Mouse (Mus musculus): Measurements from ENCODE around the gene Osbp2. TPM values are rescaled to one million over a fixed set of nuclear protein-coding genes. Genes with fewer than 3 reads are reported as not detected.

The Osbp2 gene
- polyA plus RNA-seq, 1 experiment from 2014 or later = 0.20 TPM

DNA sequence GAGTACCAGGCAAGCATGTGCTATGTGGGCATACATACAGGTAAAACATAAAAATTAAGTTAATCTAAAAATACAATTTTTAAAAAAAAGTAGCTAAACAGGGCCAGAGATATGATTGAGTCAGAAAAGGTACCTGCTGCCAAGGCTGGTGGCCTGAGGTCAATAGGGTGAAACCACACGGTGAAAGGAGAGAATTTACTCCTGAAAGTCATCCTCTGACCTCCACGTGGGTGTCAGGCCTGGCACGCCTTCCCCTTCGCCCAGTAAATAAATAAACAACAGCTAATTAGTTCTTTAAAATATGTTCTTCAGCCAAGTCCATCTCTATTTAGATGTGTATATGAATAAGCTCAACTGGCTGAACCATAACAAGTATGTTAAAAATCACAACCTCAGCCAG lies 3.3 kb downstream of the Osbp2 start:
- H3K27ac ChIP-seq = no peak overlapping the region
- H3K9ac ChIP-seq = no peak overlapping the region
- H3K27me3 ChIP-seq = peaks cover 19% of the 10 kb centered on the region
- 47% methylated on average over 4 of the region's 4 CpGs for WGBS
- no peak overlapping the region for H3K4me2 ChIP-seq
- H3K4me3 ChIP-seq = no peak overlapping the region
- no peaks in the 10 kb centered on the region for H3K9me3 ChIP-seq
- ATAC-seq (ENCODE audit: borderline replicate concordance, extremely low read depth, low FRiP score, low TSS enrichment) = no peak
- H3K36me3 ChIP-seq = no peaks in the 10 kb centered on the region
- peaks cover 13% of the 10 kb centered on the region for H3K4me1 ChIP-seq

- no peaks in the 10 kb centered on the region for H3K9me3 ChIP-seq
- H3K9ac ChIP-seq = no peak overlapping the region
- no peaks in the 10 kb centered on the region for H3K36me3 ChIP-seq
- no peak for ATAC-seq (ENCODE audit: borderline replicate concordance, extremely low read depth, low FRiP score, low TSS enrichment)
- H3K4me1 ChIP-seq = peaks cover 13% of the 10 kb centered on the region
- WGBS = 89% methylated on average over 4 of the region's 4 CpGs
- H3K4me2 ChIP-seq = no peak overlapping the region
- no peak overlapping the region for H3K4me3 ChIP-seq
- no peak overlapping the region for H3K27ac ChIP-seq
- peaks cover 17% of the 10 kb centered on the region for H3K27me3 ChIP-seq
Measured at GRCm38 (mm10) chr11:3859778-3860177, 3.9 kb downstream of the Osbp2 start.

GRCm38 (mm10) chr11:3857902-3858301 lies 5.8 kb downstream of the Osbp2 start:
- Histone ChIP-seq H3K27ac (no peak overlapping the region), H3K36me3 (no peaks in the 10 kb centered on the region), H3K27me3 (peaks cover 8% of the 10 kb centered on the region), H3K9me3 (no peaks in the 10 kb centered on the region), H3K4me3 (no peak overlapping the region), H3K4me2 (no peak overlapping the region), H3K9ac (no peak overlapping the region), H3K4me1 (no peaks in the 10 kb centered on the region)
- ATAC-seq (ENCODE audit: borderline replicate concordance, extremely low read depth, low FRiP score, low TSS enrichment) = no peak
- 70% methylated on average over 5 of the region's 5 CpGs for WGBS

GRCm38 (mm10) chr11:3855846-3856245 lies 7.9 kb downstream of the Osbp2 start:
- no peak for ATAC-seq (ENCODE audit: borderline replicate concordance, extremely low read depth, low FRiP score, low TSS enrichment)
- no peak overlapping the region for H3K4me2 ChIP-seq
- H3K4me1 ChIP-seq = no peaks in the 10 kb centered on the region
- no peak overlapping the region for H3K9ac ChIP-seq
- H3K36me3 ChIP-seq = no peaks in the 10 kb centered on the region
- H3K27me3 ChIP-seq = no peaks in the 10 kb centered on the region
- H3K27ac ChIP-seq = no peak overlapping the region
- H3K4me3 ChIP-seq = no peak overlapping the region
- WGBS = 84% methylated on average over 5 of the region's 5 CpGs
- H3K9me3 ChIP-seq = no peaks in the 10 kb centered on the region

- no peak overlapping the region for H3K4me2 ChIP-seq
- no peaks in the 10 kb centered on the region for H3K36me3 ChIP-seq
- no peak overlapping the region for H3K9ac ChIP-seq
- H3K4me3 ChIP-seq = no peak overlapping the region
- H3K4me1 ChIP-seq = no peaks in the 10 kb centered on the region
- H3K27me3 ChIP-seq = no peaks in the 10 kb centered on the region
- no peak overlapping the region for H3K27ac ChIP-seq
- 85% methylated on average over 3 of the region's 3 CpGs for WGBS
- no peak for ATAC-seq (ENCODE audit: borderline replicate concordance, extremely low read depth, low FRiP score, low TSS enrichment)
- H3K9me3 ChIP-seq = no peaks in the 10 kb centered on the region
Measured at GRCm38 (mm10) chr11:3854156-3854555, 9.5 kb downstream of the Osbp2 start.

DNA sequence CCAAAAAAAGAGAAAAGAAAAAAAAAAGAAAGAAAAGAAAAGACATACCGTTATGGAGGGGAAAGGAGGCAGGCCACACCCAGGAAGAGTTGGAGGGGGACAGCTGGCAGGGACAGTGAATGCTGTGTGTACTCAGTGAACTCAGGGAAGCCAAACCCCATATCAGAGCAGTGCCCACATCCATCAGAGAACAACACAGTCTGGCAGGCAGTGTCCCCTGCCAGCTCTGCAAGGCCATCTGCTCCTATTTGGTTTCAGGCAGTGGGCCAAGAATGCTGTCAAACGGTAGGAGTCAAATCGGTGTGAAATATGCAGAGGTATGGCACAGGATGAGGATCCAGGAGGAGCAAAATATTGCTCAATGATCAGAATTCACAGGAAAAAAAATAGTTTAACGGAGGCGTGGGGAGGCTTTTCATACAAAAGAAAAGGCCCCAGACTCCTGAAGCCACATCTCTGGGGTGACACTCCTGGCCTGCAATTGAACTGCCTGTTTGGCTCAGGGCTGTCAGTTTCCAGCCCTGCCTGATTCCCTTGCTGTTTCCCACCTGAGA lies 10.1 kb downstream of the Osbp2 start:
- H3K36me3 ChIP-seq = no peaks in the 10 kb centered on the region
- no peaks in the 10 kb centered on the region for H3K27me3 ChIP-seq
- H3K4me1 ChIP-seq = no peaks in the 10 kb centered on the region
- H3K4me3 ChIP-seq = no peak overlapping the region
- no peak overlapping the region for H3K27ac ChIP-seq
- 51% methylated on average over 5 of the region's 5 CpGs for WGBS
- H3K4me2 ChIP-seq = no peak overlapping the region
- H3K9ac ChIP-seq = no peak overlapping the region
- ATAC-seq (ENCODE audit: borderline replicate concordance, extremely low read depth, low FRiP score, low TSS enrichment) = no peak
- H3K9me3 ChIP-seq = no peaks in the 10 kb centered on the region

GRCm38 (mm10) chr11:3853031-3853430 lies 10.7 kb downstream of the Osbp2 start:
- 92% methylated on average over 10 of the region's 10 CpGs for WGBS
- ATAC-seq (ENCODE audit: borderline replicate concordance, extremely low read depth, low FRiP score, low TSS enrichment) = no peak
- H3K36me3 ChIP-seq = no peaks in the 10 kb centered on the region
- no peaks in the 10 kb centered on the region for H3K9me3 ChIP-seq
- H3K4me1 ChIP-seq = no peaks in the 10 kb centered on the region
- H3K4me2 ChIP-seq = no peak overlapping the region
- H3K27me3 ChIP-seq = no peaks in the 10 kb centered on the region
- H3K9ac ChIP-seq = no peak overlapping the region
- no peak overlapping the region for H3K4me3 ChIP-seq
- H3K27ac ChIP-seq = no peak overlapping the region

DNA sequence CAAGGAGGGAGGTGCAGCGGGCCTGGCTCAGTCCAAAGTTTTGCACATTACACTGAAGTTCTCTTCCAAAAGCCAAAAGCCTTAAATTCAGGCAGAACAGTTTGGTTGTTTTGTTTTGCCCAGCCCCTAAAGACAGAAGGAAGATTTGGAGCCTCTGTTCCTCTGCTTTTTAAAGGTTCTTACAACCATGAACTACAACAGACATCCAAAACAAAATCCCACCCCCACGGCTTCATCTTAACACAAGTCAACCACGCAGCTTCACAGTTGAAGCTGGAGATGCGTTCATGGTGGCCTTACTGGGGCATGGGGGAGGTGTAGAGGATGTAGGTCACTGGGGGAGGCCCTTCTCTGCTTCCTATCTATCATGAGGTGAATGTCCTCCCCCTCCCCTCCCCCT lies 11.8 kb downstream of the Osbp2 start:
- Histone ChIP-seq H3K9me3 (no peaks in the 10 kb centered on the region), H3K4me1 (no peaks in the 10 kb centered on the region), H3K9ac (no peak overlapping the region), H3K27ac (no peak overlapping the region), H3K4me2 (no peak overlapping the region), H3K36me3 (no peaks in the 10 kb centered on the region), H3K27me3 (no peaks in the 10 kb centered on the region), H3K4me3 (no peak overlapping the region)
- 68% methylated on average over 4 of the region's 4 CpGs for WGBS
- ATAC-seq (ENCODE audit: borderline replicate concordance, extremely low read depth, low FRiP score, low TSS enrichment) = no peak

GRCm38 (mm10) chr11:3850746-3851277 lies 12.9 kb downstream of the Osbp2 start:
- no peaks in the 10 kb centered on the region for H3K9me3 ChIP-seq
- WGBS = 52% methylated on average over 5 of the region's 5 CpGs
- ATAC-seq (ENCODE audit: borderline replicate concordance, extremely low read depth, low FRiP score, low TSS enrichment) = no peak

GRCm38 (mm10) chr11:3850315-3850614 lies 13.4 kb downstream of the Osbp2 start:
- WGBS = 58% methylated on average over 2 of the region's 2 CpGs
- Histone ChIP-seq H3K27ac (no peak overlapping the region), H3K4me3 (no peak overlapping the region), H3K9me3 (no peaks in the 10 kb centered on the region), H3K4me1 (no peaks in the 10 kb centered on the region), H3K36me3 (no peaks in the 10 kb centered on the region), H3K9ac (no peak overlapping the region), H3K4me2 (no peak overlapping the region), H3K27me3 (no peaks in the 10 kb centered on the region)
- ATAC-seq (ENCODE audit: borderline replicate concordance, extremely low read depth, low FRiP score, low TSS enrichment) = no peak

More at GRCm38 (mm10) chr11:3850746-3851277, 12.9 kb downstream of the Osbp2 start:
- H3K4me1 ChIP-seq = no peaks in the 10 kb centered on the region
- H3K4me2 ChIP-seq = no peak overlapping the region
- no peak overlapping the region for H3K9ac ChIP-seq
- no peak overlapping the region for H3K27ac ChIP-seq
- H3K4me3 ChIP-seq = no peak overlapping the region
- H3K27me3 ChIP-seq = no peaks in the 10 kb centered on the region
- H3K36me3 ChIP-seq = no peaks in the 10 kb centered on the region

- H3K27me3 ChIP-seq = no peaks in the 10 kb centered on the region
- no peak for ATAC-seq (ENCODE audit: borderline replicate concordance, extremely low read depth, low FRiP score, low TSS enrichment)
- H3K27ac ChIP-seq = no peak overlapping the region
- no peak overlapping the region for H3K4me2 ChIP-seq
- H3K4me1 ChIP-seq = no peaks in the 10 kb centered on the region
- H3K36me3 ChIP-seq = no peaks in the 10 kb centered on the region
- no peak overlapping the region for H3K9ac ChIP-seq
- 74% methylated on average over 15 of the region's 15 CpGs for WGBS
- no peaks in the 10 kb centered on the region for H3K9me3 ChIP-seq
- no peak overlapping the region for H3K4me3 ChIP-seq
Measured at GRCm38 (mm10) chr11:3849469-3850314, 14.0 kb downstream of the Osbp2 start.

GRCm38 (mm10) chr11:3846351-3846750 lies 17.4 kb downstream of the Osbp2 start:
- Histone ChIP-seq H3K4me1 (no peaks in the 10 kb centered on the region), H3K4me3 (no peak overlapping the region), H3K4me2 (no peak overlapping the region), H3K9ac (no peak overlapping the region), H3K27ac (no peak overlapping the region), H3K27me3 (no peaks in the 10 kb centered on the region), H3K9me3 (no peaks in the 10 kb centered on the region), H3K36me3 (no peaks in the 10 kb centered on the region)
- WGBS = 66% methylated on average over 2 of the region's 2 CpGs
- no peak for ATAC-seq (ENCODE audit: borderline replicate concordance, extremely low read depth, low FRiP score, low TSS enrichment)
